Mouse (Mus musculus) forebrain, embryonic 14.5 days (tissue): ENCODE data around the gene Ehd3. TPM values are rescaled to one million over a fixed set of nuclear protein-coding genes. Genes with fewer than 3 reads are reported as not detected.

ENCODE experiments used
- ATAC-seq: fragments of 200-750 bp; cut with Nextera tagmentation; 2 replicates; pipeline ENCODE4 v1.8.0; 2017; ENCODE audit warnings: mild to moderate bottlenecking, moderate library complexity
- DNase-seq: peaks from one replicate; pipeline ENCODE4 v3.0.0-alpha.2; 2015; ENCODE audit warnings: low spot score
- H3K27ac ChIP-seq: fragments of 300-500 bp; sonication (generic); 2 replicates; pipeline ENCODE4 v1.5.1; 2014; ENCODE audit warnings: low read depth, mild to moderate bottlenecking, control low read depth, low read length, moderate library complexity
- H3K27me3 ChIP-seq: fragments of 300-500 bp; sonication (generic); replicated peaks from 2 replicates; pipeline ENCODE4 v1.6.1; 2014; ENCODE audit warnings: low read length, control low read depth, mixed read lengths; ENCODE audit not compliant: control insufficient read depth, insufficient read depth
- H3K36me3 ChIP-seq: fragments of 300-500 bp; sonication (generic); 2 replicates; pipeline ENCODE4 v1.6.1; 2014; ENCODE audit warnings: low read length, control low read depth; ENCODE audit not compliant: control insufficient read depth, insufficient read depth
- H3K4me1 ChIP-seq: fragments of 300-500 bp; sonication (generic); 2 replicates; pipeline ENCODE4 v1.6.1; 2014; ENCODE audit warnings: antibody characterized with exemption, low read length, control low read depth; ENCODE audit not compliant: control insufficient read depth, insufficient read depth
- H3K4me2 ChIP-seq: fragments of 300-500 bp; sonication (generic); 2 replicates; pipeline ENCODE4 v1.6.1; 2014; ENCODE audit warnings: mild to moderate bottlenecking, control low read depth, low read length
- H3K4me3 ChIP-seq: fragments of 300-500 bp; sonication (generic); 2 replicates; pipeline ENCODE4 v1.5.1; 2014; ENCODE audit warnings: low read depth, low read length, control low read depth
- H3K9ac ChIP-seq: fragments of 300-500 bp; sonication (generic); 2 replicates; pipeline ENCODE4 v1.6.1; 2014; ENCODE audit warnings: mild to moderate bottlenecking, low read length, control low read depth, moderate library complexity
- H3K9me3 ChIP-seq: fragments of 300-500 bp; sonication (generic); replicated peaks from 2 replicates; pipeline ENCODE4 v1.6.1; 2016; ENCODE audit warnings: low read length, control low read depth, mixed read lengths; ENCODE audit not compliant: control insufficient read depth
- WGBS: fragments of 180-500 bp; shearing (Covaris S2); extraction: QIAGEN DNeasy Blood & Tissue Kit; methylation state at CpG from one replicate; pipeline ENCODE4 v1.1.7; 2014; 5-methylcytosine and 5-hydroxymethylcytosine counted together
- polyA plus RNA-seq: library from polyadenylated mRNA; unstranded; fragments of >200 nt; fragmentation: Nextera tagmentation; extraction: Ambion mirVana; gene quantifications from 2 replicates; pipeline ENCODE4 v1.2.1, GENCODE M21; 2014

Gene Ehd3
- polyA plus RNA-seq, 1 experiment from 2014 or later, result 8.4 TPM

- Histone ChIP-seq H3K4me2 (no peak overlapping the region), H3K27ac (no peak overlapping the region), H3K9me3 (no peaks in the 10 kb centered on the region; the same call in 1 of the 2 replicates), H3K9ac (no peak overlapping the region), H3K4me1 (no peaks in the 10 kb centered on the region), H3K36me3 (no peaks in the 10 kb centered on the region), H3K4me3 (no peak overlapping the region), H3K27me3 (no peaks in the 10 kb centered on the region)
- DNase-seq (no peak), ATAC-seq (no peak)
- WGBS, result 96% methylated on average over 9 of the region's 9 CpGs
These were observed 65.2 kb downstream of the Ehd3 start for GRCm38 (mm10) chr17:73869008-73869685.

DNA sequence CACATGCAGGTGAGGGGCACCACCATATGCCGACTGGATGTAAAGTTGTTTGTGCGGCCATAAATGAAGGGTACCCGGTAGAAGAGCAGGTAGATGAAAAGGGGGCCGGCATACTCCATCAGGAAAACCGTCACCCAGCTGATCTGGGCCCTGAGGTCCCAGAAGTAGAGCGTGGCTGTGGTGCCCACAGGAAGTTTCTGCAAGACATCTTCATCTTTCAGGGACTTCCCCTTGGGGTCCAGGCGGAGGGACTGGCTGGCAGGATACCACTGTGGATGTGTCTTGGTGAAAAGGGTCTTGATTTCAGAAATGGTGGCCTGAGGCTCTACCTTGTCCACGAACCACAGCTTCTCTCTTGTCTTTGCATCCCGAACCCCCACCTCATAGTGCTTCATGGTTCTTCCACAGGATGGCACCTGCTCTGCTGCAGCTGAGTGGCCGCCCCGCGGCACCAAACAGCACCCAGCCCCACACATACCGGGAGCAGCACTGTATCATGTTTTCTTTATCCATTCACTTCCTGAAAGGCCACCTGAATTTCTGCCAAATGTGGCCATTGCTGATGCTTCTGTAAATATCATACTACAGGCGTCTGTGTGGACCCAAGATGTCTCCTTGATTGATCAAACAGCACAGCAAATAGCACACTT is 67.1 kb downstream of the Ehd3 start:
- H3K4me2 ChIP-seq, result no peak overlapping the region
- WGBS, result 96% methylated on average over 14 of the region's 14 CpGs
- H3K36me3 ChIP-seq, result no peaks in the 10 kb centered on the region
- H3K9ac ChIP-seq, result no peak overlapping the region
- no peaks in the 10 kb centered on the region for H3K4me1 ChIP-seq
- DNase-seq (no peak), ATAC-seq (no peak)
- no peaks in the 10 kb centered on the region for H3K27me3 ChIP-seq
- no peak overlapping the region for H3K4me3 ChIP-seq
- H3K27ac ChIP-seq, result no peak overlapping the region
- no peaks in the 10 kb centered on the region for H3K9me3 ChIP-seq

- DNase-seq, result no peak
- Histone ChIP-seq H3K4me3 (no peak overlapping the region), H3K9ac (no peak overlapping the region), H3K36me3 (no peaks in the 10 kb centered on the region), H3K27ac (no peak overlapping the region), H3K27me3 (no peaks in the 10 kb centered on the region), H3K9me3 (no peaks in the 10 kb centered on the region), H3K4me2 (no peak overlapping the region), H3K4me1 (no peaks in the 10 kb centered on the region)
- WGBS, result 91% methylated on average over 4 of the region's 4 CpGs
- no peak for ATAC-seq
These were observed 71.3 kb downstream of the Ehd3 start for GRCm38 (mm10) chr17:73875268-73875667.

GRCm38 (mm10) chr17:73875674-73876073 is 71.7 kb downstream of the Ehd3 start:
- DNase-seq (no peak), ATAC-seq (no peak)
- no peak overlapping the region for H3K4me2 ChIP-seq
- no peak overlapping the region for H3K4me3 ChIP-seq
- no peaks in the 10 kb centered on the region for H3K9me3 ChIP-seq
- H3K27ac ChIP-seq, result no peak overlapping the region
- H3K9ac ChIP-seq, result no peak overlapping the region
- H3K4me1 ChIP-seq, result no peaks in the 10 kb centered on the region
- H3K27me3 ChIP-seq, result no peaks in the 10 kb centered on the region
- H3K36me3 ChIP-seq, result no peaks in the 10 kb centered on the region
- 89% methylated on average over 7 of the region's 7 CpGs for WGBS

- no peak overlapping the region for H3K9ac ChIP-seq
- 84% methylated on average over 10 of the region's 10 CpGs for WGBS
- no peaks in the 10 kb centered on the region for H3K9me3 ChIP-seq
- H3K27ac ChIP-seq, result no peak overlapping the region
- H3K4me1 ChIP-seq, result no peaks in the 10 kb centered on the region
- no peak overlapping the region for H3K4me3 ChIP-seq
- peak; percentile 64 for ATAC-seq
- no peak overlapping the region for H3K4me2 ChIP-seq
- no peaks in the 10 kb centered on the region for H3K36me3 ChIP-seq
- H3K27me3 ChIP-seq, result no peaks in the 10 kb centered on the region
- peak; percentile 39 for DNase-seq
These were observed 75.5 kb downstream of the Ehd3 start for GRCm38 (mm10) chr17:73879262-73879916.

DNA sequence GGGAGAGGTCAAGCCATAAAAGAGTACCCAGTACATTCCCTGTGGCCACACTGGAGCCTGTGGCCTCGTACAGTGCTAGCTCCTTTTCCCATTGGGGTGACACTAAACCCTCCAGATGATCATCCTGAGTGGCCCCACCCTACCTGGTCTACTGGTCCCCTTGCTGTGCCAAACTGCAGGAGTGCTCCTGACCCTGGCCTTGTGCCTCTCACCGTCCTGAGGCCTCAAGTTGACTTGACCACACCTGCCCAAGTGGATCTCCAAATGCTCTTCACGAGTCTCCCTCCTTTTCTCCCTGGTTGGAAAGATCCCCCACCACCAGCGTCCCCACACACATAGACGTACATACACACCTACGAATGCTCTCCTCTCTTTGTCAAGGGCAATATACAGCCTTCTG is 76.4 kb downstream of the Ehd3 start:
- H3K9me3 ChIP-seq, result no peaks in the 10 kb centered on the region
- no peak overlapping the region for H3K4me2 ChIP-seq
- no peaks in the 10 kb centered on the region for H3K36me3 ChIP-seq
- H3K4me3 ChIP-seq, result no peak overlapping the region
- no peak overlapping the region for H3K9ac ChIP-seq
- ATAC-seq, result no peak
- WGBS, result 86% methylated on average over 6 of the region's 6 CpGs
- H3K27ac ChIP-seq, result no peak overlapping the region
- H3K27me3 ChIP-seq, result no peaks in the 10 kb centered on the region
- no peak for DNase-seq
- no peaks in the 10 kb centered on the region for H3K4me1 ChIP-seq

DNA sequence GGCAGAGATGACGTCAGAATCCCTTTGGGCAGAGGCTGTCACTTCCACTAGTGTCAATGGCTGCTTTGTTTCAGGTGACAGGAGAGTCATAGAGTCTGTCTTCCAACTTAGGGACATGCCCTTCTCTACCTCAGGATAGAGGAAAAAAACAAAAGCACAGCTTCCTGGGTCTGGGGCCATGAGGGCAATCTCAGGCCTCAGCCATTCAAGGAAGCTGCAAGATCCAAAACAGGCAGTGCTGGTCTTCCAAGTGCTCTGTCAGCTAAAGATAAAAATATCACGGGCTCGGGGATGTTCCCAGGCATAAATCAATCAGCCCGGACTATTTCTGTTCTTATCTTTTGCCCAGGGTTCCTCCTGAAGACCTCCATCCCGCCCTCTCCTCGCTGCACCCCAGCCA is 77.4 kb downstream of the Ehd3 start:
- WGBS, result 85% methylated on average over 6 of the region's 6 CpGs
- H3K4me3 ChIP-seq, result no peak overlapping the region
- no peaks in the 10 kb centered on the region for H3K9me3 ChIP-seq
- H3K27ac ChIP-seq, result no peak overlapping the region
- no peaks in the 10 kb centered on the region for H3K4me1 ChIP-seq
- no peak for ATAC-seq
- no peak overlapping the region for H3K4me2 ChIP-seq
- no peaks in the 10 kb centered on the region for H3K27me3 ChIP-seq
- H3K9ac ChIP-seq, result no peak overlapping the region
- H3K36me3 ChIP-seq, result no peaks in the 10 kb centered on the region
- DNase-seq, result no peak
